Mouse (Mus musculus): ENCODE measurements around the gene Fopnl. TPM values are rescaled to one million over a fixed set of nuclear protein-coding genes. Genes with fewer than 3 reads are reported as not detected.

The Fopnl gene
- total RNA-seq, 4 experiments from 2014 or later, result 62.1 to 69.9 (median 67.5) TPM

Other genes with a start within 250 kb of the Fopnl start
- gene Nde1, start 154.1 kb downstream of the Fopnl start, total RNA-seq (2022), result 10 to 100 TPM; 27.2 to 32.5 (median 28.7) TPM
- gene Marf1, start 154.1 kb downstream of the Fopnl start, total RNA-seq (2022), result 10 to 100 TPM; 21.1 to 25.7 (median 21.9) TPM
- gene Myh11, start 26.0 kb downstream of the Fopnl start, total RNA-seq (2022), result 10 to 100 TPM; 11.5 to 20.6 (median 14.3) TPM
- gene Abcc1, start 44.2 kb upstream of the Fopnl start, total RNA-seq (2022), result 10 to 100 TPM; 17.2 to 23.2 (median 21.4) TPM
- gene A630010A05Rik, start 244.9 kb upstream of the Fopnl start, total RNA-seq (2022), result not detected